Mouse (Mus musculus): ENCODE measurements around the gene Synrg. TPM values are rescaled to one million over a fixed set of nuclear protein-coding genes. Genes with fewer than 3 reads are reported as not detected.

The Synrg gene
- total RNA-seq, 2 experiments from 2014 or later: 44.3 to 47.7 TPM

DNA sequence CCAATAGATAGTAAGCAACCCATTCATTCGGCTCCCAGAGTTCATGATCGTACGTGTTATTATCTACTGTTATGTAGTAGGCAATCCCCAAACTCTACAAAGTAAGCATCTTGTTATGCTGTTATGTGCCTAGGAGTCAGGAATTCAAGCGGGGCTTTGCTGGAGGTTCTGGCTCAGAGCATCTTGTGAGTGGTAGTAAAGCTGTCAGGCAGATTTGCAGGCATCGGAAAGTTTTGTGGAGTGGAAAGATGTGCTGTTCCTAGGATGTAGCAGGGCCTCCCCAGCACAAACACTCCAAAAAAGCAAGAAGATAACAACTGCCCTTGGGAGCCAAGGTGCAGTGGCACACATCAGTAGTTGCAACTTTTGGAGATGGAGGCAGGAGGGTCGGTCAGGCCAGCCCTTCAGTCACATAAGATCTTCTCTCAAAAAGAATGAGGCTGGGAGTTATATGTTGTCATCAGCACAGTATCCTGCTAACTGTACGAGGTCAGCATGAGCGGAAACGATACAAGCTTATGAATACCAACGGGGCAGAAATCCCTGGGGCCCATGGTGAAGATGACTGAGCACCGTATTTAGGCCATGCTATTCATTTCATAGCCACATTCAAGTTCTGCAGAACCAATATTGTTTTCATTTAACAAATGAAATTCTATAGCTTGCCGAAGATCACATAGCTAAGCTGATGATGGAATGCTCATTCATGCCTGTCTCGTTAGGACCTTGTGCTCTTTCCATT lies 12.2 kb downstream of the Synrg start:
- intact Hi-C loops (cut with DNase I): no loop called here

DNA sequence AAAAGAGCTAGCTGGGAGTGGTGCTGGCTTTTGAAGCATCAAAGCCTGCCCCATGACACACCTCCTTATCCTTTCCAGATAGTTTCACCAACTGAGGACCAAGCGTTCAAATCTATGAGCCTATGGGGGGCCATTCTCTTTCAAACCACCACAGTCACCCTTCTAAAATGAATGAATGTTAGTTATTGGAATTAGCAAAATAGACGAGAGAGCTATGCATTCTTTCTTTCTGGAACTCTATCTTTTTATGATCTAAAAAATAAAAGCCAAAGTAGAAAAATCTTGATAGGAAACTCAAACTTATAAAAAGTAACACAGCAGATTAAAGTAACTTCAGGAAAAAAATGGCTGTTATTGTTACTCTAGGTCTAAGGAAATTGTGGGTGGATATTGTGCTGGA lies 13.6 kb downstream of the Synrg start:
- intact Hi-C loops (cut with DNase I): no loop called here
- DNase-seq (ENCODE audit: low spot score in 2 of 2): no peak

More for the DNA sequence above, 12.2 kb downstream of the Synrg start:
- no peak for DNase-seq (ENCODE audit: low spot score in 2 of 2)

DNA sequence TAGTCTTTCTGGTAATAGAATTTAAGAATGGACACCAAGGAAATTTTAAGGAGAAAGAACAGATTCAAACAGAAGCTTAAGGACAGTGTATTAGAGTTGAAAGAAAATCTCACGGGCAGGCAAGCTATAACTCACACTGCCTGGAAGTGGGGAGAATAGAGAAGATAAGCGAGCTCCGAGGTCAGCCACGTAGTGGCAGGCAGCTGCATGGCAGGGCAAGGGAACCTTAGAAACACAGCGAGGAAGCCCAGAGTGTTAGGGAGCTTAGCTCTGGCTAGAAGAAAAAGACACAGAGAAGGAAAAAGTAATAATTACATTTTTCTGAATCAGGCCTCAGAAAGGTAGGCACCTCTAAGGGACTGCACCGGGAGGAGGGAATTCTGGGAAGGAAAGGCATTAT lies 15.8 kb downstream of the Synrg start:
- intact Hi-C loops (cut with DNase I): no loop called here
- no peak for DNase-seq (ENCODE audit: low spot score in 2 of 2)

DNA sequence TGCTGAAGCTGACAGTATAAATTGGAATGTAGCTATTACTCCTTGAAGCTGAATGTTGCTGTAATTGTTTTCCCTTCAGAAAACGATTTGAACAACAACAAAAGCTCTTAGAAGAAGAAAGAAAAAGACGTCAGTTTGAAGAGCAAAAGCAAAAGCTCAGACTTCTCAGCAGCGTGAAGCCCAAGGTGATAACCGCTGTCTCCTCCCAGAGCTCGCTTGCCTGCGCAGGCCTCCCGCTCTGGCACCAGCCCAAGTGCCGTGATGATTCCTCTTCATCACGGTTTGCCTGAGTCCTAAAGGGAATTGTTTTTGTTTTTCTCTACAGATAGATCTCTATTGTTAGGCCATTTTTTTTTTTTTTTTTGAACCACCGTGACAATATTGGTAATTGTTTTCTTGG lies 17.1 kb downstream of the Synrg start:
- DNase-seq (ENCODE audit: low spot score in 2 of 2): no peak
- intact Hi-C loops (cut with DNase I): no loop called here

DNA sequence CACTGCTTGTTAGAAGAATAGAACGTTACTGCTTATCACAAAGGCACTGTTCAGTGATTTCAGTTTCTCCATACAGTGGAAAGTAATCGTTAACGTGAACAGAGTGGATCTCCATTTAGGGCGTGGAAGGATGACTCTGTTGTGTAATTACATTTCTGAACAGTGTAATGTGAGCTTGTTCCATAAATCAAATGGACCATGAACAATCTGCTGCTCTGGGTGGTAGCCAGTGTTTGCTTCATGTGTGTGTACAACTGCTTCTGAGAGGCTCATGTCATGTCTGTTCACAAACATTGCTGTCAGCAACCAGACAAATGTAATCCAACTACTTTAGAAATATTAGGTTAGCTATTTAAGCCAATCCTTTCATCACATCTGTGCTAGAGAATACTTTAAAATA lies 27.5 kb downstream of the Synrg start:
- no peak for DNase-seq (ENCODE audit: low spot score in 2 of 2)
- intact Hi-C loops (cut with DNase I): no loop called here

DNA sequence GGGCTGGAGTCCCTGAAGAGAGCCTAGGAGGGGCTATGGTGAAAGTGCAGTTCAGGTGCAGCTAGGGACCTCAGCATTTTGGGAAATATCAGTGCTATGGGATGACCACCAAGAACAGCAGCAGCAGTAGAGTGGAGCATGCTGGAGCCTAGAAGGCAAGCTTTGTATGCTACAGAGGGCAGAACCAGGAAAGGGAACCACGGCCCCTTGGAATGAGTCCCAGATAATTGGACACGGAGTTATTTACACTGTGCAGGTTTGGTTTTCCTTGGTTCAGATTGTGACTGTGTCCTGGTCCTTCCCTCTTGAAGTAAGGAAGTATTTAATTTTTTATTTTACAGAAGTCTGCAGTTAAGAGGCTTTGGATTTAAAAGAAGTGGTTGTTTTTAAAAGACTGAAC lies 29.2 kb downstream of the Synrg start:
- intact Hi-C loops (cut with DNase I): no loop called here
- no peak for DNase-seq (ENCODE audit: low spot score in 2 of 2)

DNA sequence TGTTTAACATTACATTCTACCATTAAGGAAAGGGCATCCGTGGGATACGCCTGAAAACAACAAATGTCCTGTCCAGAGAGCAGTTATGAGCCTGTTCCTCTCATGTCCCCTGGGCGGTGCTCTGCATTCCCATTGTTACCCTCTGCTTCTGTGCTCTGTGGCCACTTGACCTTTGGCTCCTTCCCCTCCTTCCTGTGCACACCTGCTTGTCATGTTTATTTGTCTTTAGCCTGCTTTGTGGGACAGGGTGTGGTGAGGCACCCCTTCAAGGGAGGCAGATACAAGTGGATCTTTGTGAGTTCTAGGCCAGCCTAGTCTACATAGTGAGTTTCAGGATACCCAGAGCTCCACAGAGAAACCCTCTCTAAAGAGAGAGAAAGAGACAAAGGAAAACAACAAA lies 30.3 kb downstream of the Synrg start:
- intact Hi-C loops (cut with DNase I): no loop called here

DNA sequence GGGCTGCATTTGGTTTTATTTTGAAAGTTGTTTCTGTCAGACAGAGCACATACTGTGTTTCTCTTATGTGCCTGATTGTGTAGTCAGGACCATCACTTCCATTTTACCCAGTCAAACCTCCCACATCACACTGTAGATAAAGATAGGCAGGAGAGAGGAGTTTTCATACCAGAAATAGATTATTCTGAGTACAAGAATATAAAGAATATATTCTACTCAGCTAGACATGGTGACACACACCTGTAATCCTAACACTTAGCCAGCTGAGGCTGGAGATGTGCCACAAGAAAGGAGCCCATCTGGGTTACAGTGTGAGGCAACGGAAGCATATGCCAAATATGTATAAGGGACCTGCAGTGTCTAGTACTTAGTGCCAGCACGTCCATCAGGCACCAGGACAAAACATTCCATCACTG lies 31.3 kb downstream of the Synrg start:
- DNase-seq (ENCODE audit: low spot score in 2 of 2): peak; percentile 30 to 46
- intact Hi-C loops (cut with DNase I): loop anchor here (5.0 kb wide), 1 partner anchor 37 kb away; no protein-coding TSS in a partner anchor

More for the DNA sequence above, 30.3 kb downstream of the Synrg start:
- DNase-seq (ENCODE audit: low spot score in 2 of 2): no peak

DNA sequence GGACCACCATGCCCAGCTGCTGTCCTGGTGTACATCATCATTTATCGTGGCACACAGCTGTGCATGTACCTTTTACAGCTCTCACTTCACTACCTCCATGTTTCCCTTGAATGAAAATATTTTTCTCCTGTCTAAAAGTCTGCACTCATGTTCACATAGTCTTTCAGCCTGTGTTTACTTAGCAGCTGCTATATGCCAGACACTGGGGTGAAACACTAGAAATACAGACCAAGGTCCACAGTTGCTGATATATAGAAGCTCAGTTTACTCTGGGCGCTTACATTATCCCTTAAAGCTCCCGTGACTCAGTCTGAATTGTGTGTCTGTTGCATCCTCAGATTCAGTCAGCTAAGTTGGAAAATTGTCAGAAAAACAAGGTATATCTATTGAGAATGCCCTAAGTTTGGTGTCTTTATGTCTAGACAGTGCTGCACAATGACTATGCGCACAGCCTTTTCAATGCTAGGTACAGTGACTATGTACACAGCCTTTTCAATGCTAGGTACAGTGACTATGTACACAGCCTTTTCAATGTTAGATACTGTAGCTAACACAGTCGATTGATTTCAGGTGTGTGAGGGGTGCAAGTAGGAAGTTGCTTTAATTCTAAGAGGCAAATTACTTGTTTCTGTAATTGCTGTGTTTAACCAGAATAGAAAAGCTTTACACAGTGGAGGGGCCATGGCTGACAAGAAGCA lies 33.1 kb downstream of the Synrg start:
- DNase-seq (ENCODE audit: low spot score in 2 of 2): no peak
- intact Hi-C loops (cut with DNase I): loop anchor here (5.0 kb wide), 1 partner anchor 35 kb away; no protein-coding TSS in a partner anchor

DNA sequence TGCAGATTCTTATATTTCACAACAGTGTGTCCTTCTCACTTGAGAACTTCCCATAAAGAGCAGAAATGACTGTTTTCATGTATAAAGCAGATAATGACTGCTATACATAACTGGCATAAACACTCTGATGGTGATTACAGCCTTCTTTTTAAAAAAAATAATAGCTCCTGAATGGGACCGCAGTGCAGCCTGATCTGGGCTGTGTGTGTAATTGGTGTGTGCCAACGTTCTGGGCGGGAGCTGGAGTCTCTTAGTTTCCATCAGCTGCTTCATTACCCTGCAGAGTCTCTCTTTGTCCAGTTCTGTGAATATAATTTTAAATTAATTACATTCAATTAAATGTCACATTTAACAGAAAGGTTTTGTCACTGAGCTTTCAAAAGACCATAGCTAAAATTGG lies 34.8 kb downstream of the Synrg start:
- DNase-seq (ENCODE audit: low spot score in 2 of 2): no peak
- intact Hi-C loops (cut with DNase I): loop anchor here (5.0 kb wide), 1 partner anchor 33 kb away; no protein-coding TSS in a partner anchor

DNA sequence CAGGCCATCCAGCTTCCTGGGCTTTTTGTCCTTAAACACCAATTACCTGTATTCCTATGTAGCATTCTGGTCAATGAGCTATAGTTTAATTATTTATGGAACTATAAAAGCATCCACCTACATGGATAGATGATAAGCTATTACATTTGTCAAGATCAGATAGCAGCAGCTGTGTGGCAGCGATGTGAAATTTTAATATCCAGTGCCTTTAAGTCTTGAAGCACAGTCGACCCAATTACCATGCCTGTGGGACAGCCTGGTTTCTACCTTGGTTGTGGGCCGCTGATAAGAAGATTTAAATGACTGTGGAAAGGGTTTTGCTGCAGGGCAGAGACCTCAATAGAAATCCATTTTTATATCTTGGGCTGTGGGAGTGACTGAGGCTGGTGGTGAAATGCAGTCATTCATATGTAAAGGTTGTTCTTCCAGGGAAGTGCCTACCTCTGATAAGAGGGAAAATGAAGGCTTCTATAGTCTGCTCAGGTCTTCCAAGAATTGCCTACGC lies 35.2 kb downstream of the Synrg start:
- intact Hi-C loops (cut with DNase I): loop anchor here (5.0 kb wide), 1 partner anchor 33 kb away; no protein-coding TSS in a partner anchor

DNA sequence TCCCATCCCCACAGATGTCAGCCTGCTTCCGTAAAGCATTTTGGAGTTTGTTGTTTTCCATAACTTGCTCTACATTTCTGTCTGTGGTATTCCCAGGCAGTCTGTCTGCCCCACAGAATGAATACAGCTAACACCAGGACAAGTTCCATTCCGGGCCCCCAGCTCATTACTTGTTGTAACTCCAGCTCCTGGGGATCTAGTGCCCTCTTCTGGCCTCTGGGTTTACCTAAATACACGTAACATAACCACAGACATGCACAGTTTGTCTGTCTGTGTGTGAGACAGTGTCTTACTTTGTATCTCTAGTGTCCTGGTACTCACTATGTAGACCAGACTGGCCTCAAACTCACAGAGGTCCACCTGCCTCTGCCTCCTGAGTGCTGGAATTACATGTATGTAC lies 37.0 kb downstream of the Synrg start:
- no peak for DNase-seq (ENCODE audit: low spot score in 2 of 2)
- intact Hi-C loops (cut with DNase I): no loop called here

More for the DNA sequence above, 35.2 kb downstream of the Synrg start:
- no peak for DNase-seq (ENCODE audit: low spot score in 2 of 2)

DNA sequence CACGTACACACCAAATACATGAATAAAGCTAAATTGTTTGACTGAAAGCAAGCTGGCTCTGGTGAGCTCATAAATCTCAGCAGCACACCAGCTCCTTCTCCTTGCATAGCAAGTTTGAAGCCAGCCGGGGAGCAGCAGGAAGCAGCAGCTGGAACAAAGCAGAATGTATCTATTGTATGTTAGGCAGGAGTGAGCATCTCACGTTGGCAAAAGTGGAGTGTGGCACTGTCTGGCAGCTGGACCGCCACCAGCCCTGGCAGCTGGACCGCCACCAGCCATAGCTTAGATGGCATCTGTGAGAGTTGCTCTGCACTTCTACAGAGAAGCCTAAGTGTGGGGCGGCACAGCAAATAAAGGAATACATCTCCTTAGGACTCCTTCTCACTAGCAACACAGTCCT lies 39.8 kb downstream of the Synrg start:
- intact Hi-C loops (cut with DNase I): no loop called here
- peak in 1 of 2 experiments; percentile 14 for DNase-seq (ENCODE audit: low spot score in 2 of 2)

DNA sequence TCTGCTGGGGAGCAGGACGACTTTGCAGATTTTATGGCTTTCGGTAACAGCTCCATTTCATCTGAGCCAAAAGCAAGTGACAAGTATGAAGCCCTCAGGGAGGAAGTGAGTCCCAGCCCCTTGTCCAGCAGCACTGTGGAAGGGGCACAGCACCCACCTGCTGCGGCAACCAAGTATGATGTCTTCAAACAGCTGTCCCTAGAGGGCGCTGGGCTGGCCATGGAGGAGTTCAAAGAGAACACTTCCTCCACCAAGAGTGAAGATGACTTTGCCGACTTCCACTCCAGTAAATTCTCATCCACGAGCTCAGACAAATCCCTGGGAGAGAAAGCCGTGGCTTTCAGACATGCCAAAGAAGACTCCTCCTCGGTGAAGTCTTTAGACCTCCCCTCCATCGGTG lies 44.8 kb downstream of the Synrg start:
- intact Hi-C loops (cut with DNase I): no loop called here
- DNase-seq (ENCODE audit: low spot score in 2 of 2): no peak

DNA sequence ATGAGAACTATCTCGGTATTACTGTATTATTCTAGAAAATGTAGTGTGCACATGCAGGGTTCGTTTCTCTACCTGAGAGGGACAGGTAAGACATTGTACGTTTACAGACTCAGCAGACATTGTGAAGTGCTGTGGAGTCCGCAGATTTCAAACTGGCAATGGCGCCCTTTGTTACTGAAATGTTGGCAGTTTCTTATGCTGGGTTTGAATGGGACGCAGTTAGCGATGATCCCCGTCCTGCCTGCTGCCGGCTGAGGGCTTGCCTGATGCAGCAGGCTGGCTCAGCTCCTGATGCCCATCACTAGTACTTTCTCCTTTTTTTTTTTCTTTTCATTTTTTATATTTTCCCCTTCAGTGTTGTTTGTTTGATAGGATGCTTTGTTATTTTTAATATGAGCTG lies 46.2 kb downstream of the Synrg start:
- DNase-seq (ENCODE audit: low spot score in 2 of 2): no peak

DNA sequence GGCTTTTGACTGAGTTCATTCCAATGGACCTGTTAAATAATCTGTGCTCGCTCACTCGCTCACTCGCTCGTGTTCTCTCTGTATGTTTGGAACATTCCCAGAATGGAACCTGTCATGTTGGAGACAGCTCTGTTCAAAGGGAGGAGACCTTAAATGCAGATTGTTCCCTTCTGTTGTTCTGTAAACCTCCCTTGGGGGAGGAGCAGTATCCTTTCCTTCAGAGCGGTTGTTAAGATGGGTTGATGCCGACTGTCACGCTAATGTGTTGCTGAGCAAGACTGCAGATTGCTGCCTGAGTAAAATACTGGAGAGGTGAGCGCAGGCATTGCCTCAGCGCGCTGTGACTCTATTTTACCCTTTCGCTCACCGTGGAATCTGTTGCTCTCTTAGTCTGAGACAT lies 46.8 kb downstream of the Synrg start:
- DNase-seq (ENCODE audit: low spot score in 2 of 2): no peak
- intact Hi-C loops (cut with DNase I): no loop called here

More for the DNA sequence above, 46.2 kb downstream of the Synrg start:
- intact Hi-C loops (cut with DNase I): no loop called here

DNA sequence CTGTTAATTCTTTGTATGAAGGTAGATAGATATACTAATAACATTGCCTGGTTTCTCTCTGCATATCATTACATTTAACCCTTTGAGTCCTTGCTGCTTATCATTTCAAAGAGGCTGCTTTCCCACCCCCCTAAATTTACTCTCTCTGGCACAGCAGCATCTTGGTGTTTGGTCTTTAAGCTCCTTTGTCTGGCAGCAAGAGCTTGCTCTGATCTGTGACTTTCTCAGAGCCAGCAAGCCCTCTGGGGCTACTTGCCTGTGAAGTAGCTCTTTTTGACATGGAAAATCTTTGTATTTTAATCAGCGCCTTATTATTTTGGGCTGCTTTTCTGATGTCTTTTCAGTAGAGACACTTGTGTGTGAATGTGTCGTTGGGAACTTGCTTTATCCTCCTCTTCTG lies 47.3 kb downstream of the Synrg start:
- intact Hi-C loops (cut with DNase I): no loop called here

DNA sequence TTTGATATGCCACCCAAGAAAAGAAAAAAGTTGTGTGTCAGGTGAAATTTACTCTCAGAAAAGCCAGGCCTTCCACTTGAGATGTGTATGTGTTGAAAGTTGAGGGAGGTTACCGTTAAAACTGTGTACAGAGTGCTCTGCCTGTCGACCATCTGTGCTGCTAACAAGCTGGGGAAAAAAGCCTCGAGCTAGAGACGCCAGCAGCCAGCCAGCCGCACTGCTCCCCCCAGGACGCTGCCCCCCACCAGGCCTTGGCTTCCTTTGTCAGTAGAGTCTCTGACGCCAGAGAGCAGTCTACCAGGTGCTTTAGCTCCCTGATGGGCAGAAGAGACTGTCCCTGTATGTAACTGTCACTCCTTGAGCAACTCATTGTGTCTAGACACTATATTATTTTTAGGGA lies 48.9 kb downstream of the Synrg start:
- intact Hi-C loops (cut with DNase I): no loop called here
- peak; percentile 28 to 51 for DNase-seq (ENCODE audit: low spot score in 2 of 2)

More for the DNA sequence above, 47.3 kb downstream of the Synrg start:
- no peak for DNase-seq (ENCODE audit: low spot score in 2 of 2)

DNA sequence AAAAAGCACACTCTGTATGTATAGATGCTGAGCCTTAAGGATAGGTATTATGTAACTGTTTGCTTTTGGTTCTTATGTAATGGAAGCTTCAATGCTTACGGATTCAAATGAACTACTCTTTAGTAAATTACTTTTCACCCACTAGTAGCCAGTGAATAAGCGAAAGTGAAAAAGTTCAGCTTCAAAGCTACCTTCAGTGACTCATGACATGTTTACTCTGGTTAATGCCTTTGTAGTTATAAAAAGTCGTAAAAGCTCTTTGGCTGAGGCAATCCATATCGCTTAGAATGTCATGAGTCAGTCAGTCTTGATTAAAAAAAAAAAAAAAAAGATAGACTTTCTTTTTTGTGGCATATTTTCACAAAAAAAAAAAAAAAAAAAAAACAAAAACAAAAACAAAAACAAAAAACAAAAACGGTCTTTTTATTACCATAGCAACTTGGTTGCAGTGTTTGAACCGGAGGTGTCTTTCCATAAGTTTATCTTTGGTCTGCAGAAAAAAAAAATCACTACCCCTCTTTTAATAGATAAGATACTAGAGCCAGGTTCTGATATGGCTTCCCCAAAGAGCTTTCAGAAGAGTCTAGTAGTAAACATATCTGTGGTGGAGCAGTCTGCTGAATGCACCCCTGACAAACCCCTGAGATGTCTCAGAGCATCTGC lies 52.0 kb downstream of the Synrg start:
- intact Hi-C loops (cut with DNase I): no loop called here
- no peak for DNase-seq (ENCODE audit: low spot score in 2 of 2)
